Mouse (Mus musculus): ENCODE results near the gene Arhgef9.

The Arhgef9 gene

GRCm38 (mm10) chrX:95196104-95196919 lies at the start of gene Arhgef9:
Arhgef9 (minus strand) TSS chrX:95196856.
- CTCF ChIA-PET = interaction anchor here (0.5 kb wide), 1 partner anchor 34 kb away, joined by 9 read pairs; no protein-coding TSS in a partner anchor

- CTCF ChIA-PET = no interaction called here
These were observed 42.2 kb upstream of the Arhgef9 start for GRCm38 (mm10) chrX:95238896-95239295.

GRCm38 (mm10) chrX:95195363-95196103 lies 1.1 kb downstream of the Arhgef9 start:
- CTCF ChIA-PET = no interaction called here

GRCm38 (mm10) chrX:95175978-95176377 lies 20.7 kb downstream of the Arhgef9 start:
- CTCF ChIA-PET = no interaction called here

GRCm38 (mm10) chrX:95166317-95166716 lies 30.3 kb downstream of the Arhgef9 start:
- CTCF ChIA-PET = no interaction called here

- CTCF ChIA-PET = no interaction called here
These were observed 31.0 kb downstream of the Arhgef9 start for GRCm38 (mm10) chrX:95165671-95166127.

- CTCF ChIA-PET = no interaction called here
These were observed 32.5 kb downstream of the Arhgef9 start for GRCm38 (mm10) chrX:95164140-95164539.

- CTCF ChIA-PET = no interaction called here
These were observed 33.2 kb downstream of the Arhgef9 start for GRCm38 (mm10) chrX:95163452-95163851.

- CTCF ChIA-PET = no interaction called here
These were observed 39.7 kb downstream of the Arhgef9 start for GRCm38 (mm10) chrX:95156833-95157386.

GRCm38 (mm10) chrX:95138636-95139035 lies 58.0 kb downstream of the Arhgef9 start:
- CTCF ChIA-PET = no interaction called here

GRCm38 (mm10) chrX:95133502-95133901 lies 63.2 kb downstream of the Arhgef9 start:
- CTCF ChIA-PET = no interaction called here

- CTCF ChIA-PET = no interaction called here
These were observed 63.7 kb downstream of the Arhgef9 start for GRCm38 (mm10) chrX:95132996-95133395.

- CTCF ChIA-PET = no interaction called here
These were observed 64.9 kb downstream of the Arhgef9 start for GRCm38 (mm10) chrX:95131783-95132182.

GRCm38 (mm10) chrX:95123462-95123861 lies 73.2 kb downstream of the Arhgef9 start:
- CTCF ChIA-PET = no interaction called here

- CTCF ChIA-PET = no interaction called here
These were observed 92.3 kb downstream of the Arhgef9 start for GRCm38 (mm10) chrX:95104361-95104760.

- CTCF ChIA-PET = no interaction called here
These were observed 109.0 kb downstream of the Arhgef9 start for GRCm38 (mm10) chrX:95087674-95088073.

- CTCF ChIA-PET = no interaction called here
These were observed 119.5 kb downstream of the Arhgef9 start for GRCm38 (mm10) chrX:95077013-95077699.

- CTCF ChIA-PET = no interaction called here
These were observed 168.7 kb downstream of the Arhgef9 start for GRCm38 (mm10) chrX:95027907-95028306.

- CTCF ChIA-PET = no interaction called here
These were observed 170.2 kb downstream of the Arhgef9 start, which contains the start of gene Spin4 for GRCm38 (mm10) chrX:95026361-95026892. Spin4 (minus strand) TSS chrX:95026682.

- CTCF ChIA-PET = no interaction called here
These were observed 170.8 kb downstream of the Arhgef9 start for GRCm38 (mm10) chrX:95025779-95026360.

- CTCF ChIA-PET = no interaction called here
These were observed 184.6 kb downstream of the Arhgef9 start for GRCm38 (mm10) chrX:95012033-95012432.

Data from spleen, embryonic (tissue).